Mouse (Mus musculus): ENCODE results near the gene Gpx5. TPM values are rescaled to one million over a fixed set of nuclear protein-coding genes. Genes with fewer than 3 reads are reported as not detected.

The Gpx5 gene
- polyA plus RNA-seq, 1 experiment from 2014 or later, result not detected

GRCm38 (mm10) chr13:21275815-21276550 is 16.5 kb downstream of the Gpx5 start:
- peak overlapping the region; percentile 78 for H3K9ac ChIP-seq (ENCODE audit: low read depth, low read length)
- ATAC-seq (replicated peaks; ENCODE audit: low FRiP score) (peak; percentile 84), DNase-seq (ENCODE audit: low spot score) (peak; percentile 84)
- H3K4me1 ChIP-seq (replicated peaks; ENCODE audit: control insufficient read depth, insufficient read depth, low read length), result peaks cover 9% of the 10 kb centered on the region
- WGBS, result under 1% methylated on average over 25 of the region's 25 CpGs
- peaks cover 3% of the 10 kb centered on the region; the same call in 1 of the 2 replicates for H3K27me3 ChIP-seq (replicated peaks; ENCODE audit: control insufficient read depth, insufficient read depth, low read length)
- peak overlapping the region; percentile 62 for H3K4me3 ChIP-seq (ENCODE audit: low read depth, low read length)
- no peak overlapping the region for H3K27ac ChIP-seq (ENCODE audit: low read depth, low read length)
- H3K36me3 ChIP-seq (ENCODE audit: control insufficient read depth, insufficient read depth, low read length), result no peaks in the 10 kb centered on the region
- H3K9me3 ChIP-seq (ENCODE audit: control insufficient read depth, low read length), result no peaks in the 10 kb centered on the region
- H3K4me2 ChIP-seq, result peak overlapping the region; percentile 88

DNA sequence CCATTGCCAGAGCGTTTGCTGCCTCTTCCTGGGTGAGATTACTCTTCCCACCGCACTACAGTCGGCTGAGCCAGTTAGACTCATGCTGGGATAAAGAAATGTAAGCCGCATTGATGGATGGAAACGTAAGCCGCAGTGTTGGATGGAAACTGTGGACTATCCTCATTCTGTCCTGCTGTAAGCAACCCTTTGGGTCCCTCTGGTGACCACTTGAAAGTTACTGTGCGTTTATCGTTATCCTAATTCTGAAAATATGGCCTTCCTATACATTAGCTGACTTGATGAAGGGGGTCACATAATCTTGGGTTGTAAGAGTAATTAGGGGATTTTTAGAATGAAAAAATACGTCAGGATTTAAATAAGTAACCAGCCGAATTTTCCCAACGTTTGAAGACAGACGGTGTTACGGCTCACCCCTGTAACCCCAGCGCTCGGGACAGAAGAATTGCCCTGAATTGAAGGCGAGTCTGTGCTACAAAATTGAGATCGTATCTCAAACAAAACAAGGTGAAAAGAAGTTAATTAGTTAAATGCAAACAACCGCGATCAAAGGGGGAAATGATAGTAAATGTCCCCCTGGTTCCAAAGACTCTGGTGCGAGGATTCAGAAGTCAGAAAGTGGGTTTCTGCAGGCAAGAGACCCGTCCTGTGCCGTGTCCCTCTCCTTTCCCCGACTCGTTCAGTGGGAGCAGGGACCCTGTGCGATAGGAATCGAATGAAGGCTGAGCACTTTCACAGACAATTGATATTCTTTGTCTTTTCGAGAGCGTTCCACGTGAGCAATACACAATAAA is 17.3 kb downstream of the Gpx5 start:
- no peaks in the 10 kb centered on the region for H3K9me3 ChIP-seq (ENCODE audit: control insufficient read depth, low read length)
- peak overlapping the region; percentile 88 for H3K4me2 ChIP-seq
- peak overlapping the region; percentile 78 for H3K9ac ChIP-seq (ENCODE audit: low read depth, low read length)
- H3K27ac ChIP-seq (ENCODE audit: low read depth, low read length), result 0 out of 2 replicates have a peak overlapping the region, but pooled peaks have one; percentile 25
- ATAC-seq (replicated peaks; ENCODE audit: low FRiP score), result peak; percentile 61
- no peak for DNase-seq (ENCODE audit: low spot score)
- peaks cover 3% of the 10 kb centered on the region; the same call in 1 of the 2 replicates for H3K27me3 ChIP-seq (replicated peaks; ENCODE audit: control insufficient read depth, insufficient read depth, low read length)
- WGBS, result under 1% methylated on average over 29 of the region's 29 CpGs
- no peaks in the 10 kb centered on the region for H3K36me3 ChIP-seq (ENCODE audit: control insufficient read depth, insufficient read depth, low read length)
- H3K4me3 ChIP-seq (ENCODE audit: low read depth, low read length), result peak overlapping the region; percentile 62
- H3K4me1 ChIP-seq (replicated peaks; ENCODE audit: control insufficient read depth, insufficient read depth, low read length), result peaks cover 9% of the 10 kb centered on the region

DNA sequence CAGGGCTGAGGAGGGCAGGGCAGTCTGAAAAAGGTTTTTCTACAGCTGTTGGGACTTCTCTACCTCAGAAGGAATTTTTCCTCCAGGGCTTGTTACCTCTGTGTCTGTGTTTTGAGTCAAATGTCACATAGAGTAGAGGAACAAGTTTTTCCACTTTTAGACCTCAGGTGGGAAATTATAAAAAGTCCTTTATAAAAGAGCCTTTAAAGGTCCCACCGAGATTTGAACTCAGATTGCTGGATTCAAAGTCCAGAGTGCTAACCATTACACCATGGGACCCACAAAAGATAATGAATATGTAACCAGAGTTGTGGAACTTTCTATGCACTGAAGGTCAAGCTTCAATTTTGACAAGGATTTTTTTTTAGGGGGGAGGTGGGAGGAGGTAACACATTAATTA is 24.3 kb downstream of the Gpx5 start:
- Histone ChIP-seq H3K27ac (ENCODE audit: low read depth, low read length) (no peak overlapping the region), H3K27me3 (replicated peaks; ENCODE audit: control insufficient read depth, insufficient read depth, low read length) (peaks cover 3% of the 10 kb centered on the region; the same call in 1 of the 2 replicates), H3K9me3 (ENCODE audit: control insufficient read depth, low read length) (no peaks in the 10 kb centered on the region), H3K36me3 (ENCODE audit: control insufficient read depth, insufficient read depth, low read length) (no peaks in the 10 kb centered on the region), H3K4me2 (peak overlapping the region; percentile 78), H3K4me3 (ENCODE audit: low read depth, low read length) (peak overlapping the region; percentile 44), H3K4me1 (replicated peaks; ENCODE audit: control insufficient read depth, insufficient read depth, low read length) (0 out of 2 replicates have a peak, but pooled peaks cover 5% of the 10 kb centered on the region), H3K9ac (ENCODE audit: low read depth, low read length) (peak overlapping the region; percentile 46; the same call in 1 of the 2 replicates)
- DNase-seq (ENCODE audit: low spot score), result no peak
- WGBS, result 2% methylated on average over 1 of the region's 1 CpGs
- peak; percentile 46; the same call in 1 of the 2 replicates for ATAC-seq (replicated peaks; ENCODE audit: low FRiP score)

DNA sequence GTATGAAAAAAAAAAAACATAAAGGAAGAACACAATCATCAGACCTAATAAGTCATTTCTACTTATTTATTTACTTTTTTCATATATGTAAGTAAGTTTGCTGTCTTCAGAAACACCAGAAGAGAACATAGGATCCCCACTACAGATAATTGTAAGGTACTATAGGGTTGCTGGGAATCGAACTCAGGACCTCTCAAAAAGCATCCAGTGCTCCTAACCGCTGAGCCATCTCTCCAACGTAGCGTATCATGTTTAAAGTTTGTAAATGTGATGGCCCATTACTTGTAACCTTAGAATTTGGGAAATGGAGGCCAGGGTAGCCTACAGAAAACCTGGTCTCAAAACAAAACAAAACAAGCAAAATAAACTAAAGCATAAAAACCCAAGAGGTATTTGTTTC is 25.0 kb downstream of the Gpx5 start:
- no peak for DNase-seq (ENCODE audit: low spot score)
- Histone ChIP-seq H3K27ac (ENCODE audit: low read depth, low read length) (no peak overlapping the region), H3K9ac (ENCODE audit: low read depth, low read length) (peak overlapping the region; percentile 46; the same call in 1 of the 2 replicates), H3K4me1 (replicated peaks; ENCODE audit: control insufficient read depth, insufficient read depth, low read length) (0 out of 2 replicates have a peak, but pooled peaks cover 5% of the 10 kb centered on the region), H3K4me3 (ENCODE audit: low read depth, low read length) (peak overlapping the region; percentile 44), H3K27me3 (replicated peaks; ENCODE audit: control insufficient read depth, insufficient read depth, low read length) (no peaks in the 10 kb centered on the region), H3K9me3 (ENCODE audit: control insufficient read depth, low read length) (no peaks in the 10 kb centered on the region), H3K4me2 (peak overlapping the region; percentile 78), H3K36me3 (ENCODE audit: control insufficient read depth, insufficient read depth, low read length) (no peaks in the 10 kb centered on the region)
- ATAC-seq (replicated peaks; ENCODE audit: low FRiP score), result peak; percentile 76
- WGBS, result 12% methylated on average over 4 of the region's 4 CpGs

- no peaks in the 10 kb centered on the region for H3K9me3 ChIP-seq (ENCODE audit: control insufficient read depth, low read length)
- H3K4me3 ChIP-seq (ENCODE audit: low read depth, low read length), result no peak overlapping the region
- ATAC-seq (replicated peaks; ENCODE audit: low FRiP score) (no peak), DNase-seq (ENCODE audit: low spot score) (no peak)
- H3K4me2 ChIP-seq, result no peak overlapping the region
- no peaks in the 10 kb centered on the region for H3K36me3 ChIP-seq (ENCODE audit: control insufficient read depth, insufficient read depth, low read length)
- no peak overlapping the region for H3K9ac ChIP-seq (ENCODE audit: low read depth, low read length)
- WGBS, result 53% methylated on average over 2 of the region's 2 CpGs
- H3K4me1 ChIP-seq (replicated peaks; ENCODE audit: control insufficient read depth, insufficient read depth, low read length), result peaks cover 5% of the 10 kb centered on the region; the same call in 1 of the 2 replicates
- H3K27ac ChIP-seq (ENCODE audit: low read depth, low read length), result no peak overlapping the region
- no peaks in the 10 kb centered on the region for H3K27me3 ChIP-seq (replicated peaks; ENCODE audit: control insufficient read depth, insufficient read depth, low read length)
Measured at GRCm38 (mm10) chr13:21265736-21266135, 26.8 kb downstream of the Gpx5 start.

DNA sequence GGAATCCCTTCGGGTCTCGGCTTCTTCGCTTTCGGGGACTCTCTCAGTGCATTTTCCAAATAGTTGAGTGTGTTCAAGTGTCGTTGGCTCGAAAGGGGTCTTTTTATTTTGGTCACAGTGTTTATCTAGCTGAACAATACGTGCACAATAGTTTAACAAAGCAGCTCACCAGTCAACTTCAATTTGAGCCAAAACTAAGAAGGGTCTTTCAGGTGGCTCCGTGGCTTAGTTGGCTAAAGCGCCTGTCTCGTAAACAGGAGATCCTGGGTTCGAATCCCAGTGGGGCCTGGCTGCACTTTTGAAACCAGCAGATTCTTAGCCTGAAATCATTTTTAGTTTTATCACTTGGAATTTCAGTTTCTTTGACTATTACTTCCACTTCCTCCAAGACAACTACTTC is 28.2 kb downstream of the Gpx5 start:
- under 1% methylated on average over 11 of the region's 11 CpGs for WGBS
- Histone ChIP-seq H3K27me3 (replicated peaks; ENCODE audit: control insufficient read depth, insufficient read depth, low read length) (no peaks in the 10 kb centered on the region), H3K4me3 (ENCODE audit: low read depth, low read length) (peak overlapping the region; percentile 57), H3K9ac (ENCODE audit: low read depth, low read length) (peak overlapping the region; percentile 58), H3K4me2 (peak overlapping the region; percentile 68), H3K4me1 (replicated peaks; ENCODE audit: control insufficient read depth, insufficient read depth, low read length) (peaks cover 13% of the 10 kb centered on the region), H3K9me3 (ENCODE audit: control insufficient read depth, low read length) (no peaks in the 10 kb centered on the region), H3K36me3 (ENCODE audit: control insufficient read depth, insufficient read depth, low read length) (no peaks in the 10 kb centered on the region), H3K27ac (ENCODE audit: low read depth, low read length) (no peak overlapping the region)
- ATAC-seq (replicated peaks; ENCODE audit: low FRiP score) (peak; percentile 49), DNase-seq (ENCODE audit: low spot score) (peak; percentile 86)

GRCm38 (mm10) chr13:21263910-21264309 is 28.6 kb downstream of the Gpx5 start:
- Histone ChIP-seq H3K27me3 (replicated peaks; ENCODE audit: control insufficient read depth, insufficient read depth, low read length) (no peaks in the 10 kb centered on the region), H3K4me1 (replicated peaks; ENCODE audit: control insufficient read depth, insufficient read depth, low read length) (peaks cover 13% of the 10 kb centered on the region), H3K4me3 (ENCODE audit: low read depth, low read length) (peak overlapping the region; percentile 57), H3K4me2 (peak overlapping the region; percentile 68), H3K36me3 (ENCODE audit: control insufficient read depth, insufficient read depth, low read length) (no peaks in the 10 kb centered on the region), H3K9ac (ENCODE audit: low read depth, low read length) (peak overlapping the region; percentile 58), H3K27ac (ENCODE audit: low read depth, low read length) (no peak overlapping the region), H3K9me3 (ENCODE audit: control insufficient read depth, low read length) (no peaks in the 10 kb centered on the region)
- DNase-seq (ENCODE audit: low spot score), result no peak
- ATAC-seq (replicated peaks; ENCODE audit: low FRiP score), result no peak
- under 1% methylated on average over 11 of the region's 11 CpGs for WGBS

DNA sequence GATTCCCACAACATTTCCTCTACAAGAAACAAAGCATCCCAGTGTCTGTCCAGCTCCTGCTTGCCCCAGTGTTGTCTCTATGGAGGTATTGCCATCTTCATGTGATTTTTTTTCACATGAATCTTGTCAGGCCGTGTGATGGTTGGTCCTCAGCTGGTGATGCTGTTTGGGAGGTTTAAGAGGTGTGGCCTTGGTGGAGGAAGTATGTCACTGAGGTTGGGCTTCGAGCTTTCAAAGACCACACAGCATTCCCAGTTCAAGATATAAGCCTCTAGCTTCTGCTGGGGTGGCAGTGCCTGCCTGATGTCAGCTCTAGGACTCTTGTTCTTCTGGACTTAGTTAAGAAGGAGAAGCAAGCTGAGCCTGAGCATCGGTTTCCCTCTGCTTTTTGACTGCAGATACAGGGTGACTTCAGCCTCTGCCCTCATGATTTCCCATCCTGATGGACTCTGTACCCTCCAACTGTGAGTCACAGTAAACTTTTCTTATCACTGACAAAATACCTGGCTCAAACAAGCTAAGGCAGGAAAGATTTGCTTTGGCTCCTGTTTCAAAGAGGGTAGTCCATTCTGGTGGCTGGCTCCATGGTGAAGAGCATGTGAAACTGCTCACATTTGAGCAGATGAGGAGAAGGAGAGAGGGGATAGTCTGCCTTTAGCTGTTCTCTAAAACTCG is 29.6 kb downstream of the Gpx5 start:
- peak overlapping the region; percentile 68 for H3K4me2 ChIP-seq
- H3K27me3 ChIP-seq (replicated peaks; ENCODE audit: control insufficient read depth, insufficient read depth, low read length), result no peaks in the 10 kb centered on the region
- peak overlapping the region; percentile 57 for H3K4me3 ChIP-seq (ENCODE audit: low read depth, low read length)
- no peak overlapping the region for H3K27ac ChIP-seq (ENCODE audit: low read depth, low read length)
- no peak overlapping the region for H3K9ac ChIP-seq (ENCODE audit: low read depth, low read length)
- DNase-seq (ENCODE audit: low spot score) (no peak), ATAC-seq (replicated peaks; ENCODE audit: low FRiP score) (no peak)
- no peaks in the 10 kb centered on the region for H3K9me3 ChIP-seq (ENCODE audit: control insufficient read depth, low read length)
- 43% methylated on average over 4 of the region's 4 CpGs for WGBS
- H3K36me3 ChIP-seq (ENCODE audit: control insufficient read depth, insufficient read depth, low read length), result no peaks in the 10 kb centered on the region
- peaks cover 13% of the 10 kb centered on the region for H3K4me1 ChIP-seq (replicated peaks; ENCODE audit: control insufficient read depth, insufficient read depth, low read length)
